Mouse (Mus musculus): ENCODE measurements around the gene Nr4a3.

DNA sequence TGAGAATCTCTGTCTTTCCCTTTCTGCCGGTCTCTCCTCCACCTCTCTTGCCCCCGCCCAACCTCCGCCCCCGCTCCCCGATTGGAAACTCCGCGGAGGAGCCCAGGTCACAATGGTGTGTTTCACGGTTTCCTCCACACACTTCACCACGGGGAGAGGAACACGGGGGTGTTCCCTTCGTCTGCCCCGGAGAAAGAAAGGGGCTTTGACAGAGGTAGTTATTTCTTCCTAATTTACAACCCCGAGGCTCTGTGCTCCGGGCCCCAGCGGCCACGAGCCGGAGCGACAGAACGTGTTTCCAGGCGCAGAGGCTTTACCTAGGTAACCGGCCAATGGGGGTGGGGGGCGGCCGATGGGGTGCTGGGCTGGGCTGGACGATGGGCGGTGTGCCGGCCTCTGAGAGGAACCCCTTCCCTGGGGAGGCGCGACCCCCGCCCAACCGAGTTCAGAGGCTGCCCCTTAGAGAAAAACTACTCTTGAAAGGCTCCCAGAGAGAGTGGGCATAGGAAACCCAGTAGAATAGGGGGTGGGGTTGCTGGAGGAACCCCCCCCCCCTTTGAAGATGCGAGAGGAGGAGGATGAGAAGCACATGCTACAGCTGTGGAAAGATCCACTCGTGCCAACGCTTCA is 2.3 kb downstream of the Nr4a3 start:
- TF ChIP-seq ZC3H11A (IDR thresholded peaks at IDR 0.05; ENCODE audit: borderline replicate concordance, low read depth, low read length) = no peak
- no peak for TF ChIP-seq ZNF384 (IDR thresholded peaks at IDR 0.05; ENCODE audit: low read depth, low read length)
- TF ChIP-seq MAFK (IDR thresholded peaks at IDR 0.05; ENCODE audit: insufficient read depth, low read depth, low read length) = no peak
- TF ChIP-seq CHD2 (IDR thresholded peaks at IDR 0.05; ENCODE audit: low read depth, low read length) = no peak
- TF ChIP-seq HCFC1 (IDR thresholded peaks at IDR 0.05; ENCODE audit: borderline replicate concordance, insufficient read depth, low read length) = no peak

Measured in ES-E14 (cell line).